Mouse (Mus musculus): ENCODE results near the gene Slc9a9.

Slc9a9 gene

GRCm38 (mm10) chr9:95070832-95071519 lies 401.3 kb downstream of the Slc9a9 start:
- intact Hi-C loops (cut with DNase I) = no loop called here

- intact Hi-C loops (cut with DNase I) = no loop called here
Measured at GRCm38 (mm10) chr9:95072450-95072955, 402.8 kb downstream of the Slc9a9 start.

- intact Hi-C loops (cut with DNase I) = no loop called here
Measured at GRCm38 (mm10) chr9:95073691-95074090, 404.0 kb downstream of the Slc9a9 start.

- intact Hi-C loops (cut with DNase I) = no loop called here
Measured at GRCm38 (mm10) chr9:95075856-95076255, 406.1 kb downstream of the Slc9a9 start.

GRCm38 (mm10) chr9:95077938-95078337 lies 408.2 kb downstream of the Slc9a9 start:
- intact Hi-C loops (cut with DNase I) = no loop called here

- intact Hi-C loops (cut with DNase I) = no loop called here
Measured at GRCm38 (mm10) chr9:95078626-95079025, 408.9 kb downstream of the Slc9a9 start.

GRCm38 (mm10) chr9:95079951-95080350 lies 410.2 kb downstream of the Slc9a9 start:
- intact Hi-C loops (cut with DNase I) = no loop called here

GRCm38 (mm10) chr9:95086109-95086821 lies 416.6 kb downstream of the Slc9a9 start:
- intact Hi-C loops (cut with DNase I) = no loop called here

GRCm38 (mm10) chr9:95088221-95088620 lies 418.5 kb downstream of the Slc9a9 start:
- intact Hi-C loops (cut with DNase I) = no loop called here

- intact Hi-C loops (cut with DNase I) = no loop called here
Measured at GRCm38 (mm10) chr9:95089050-95089449, 419.3 kb downstream of the Slc9a9 start.

- intact Hi-C loops (cut with DNase I) = loop anchor here (5.0 to 10.0 kb wide), 2 partner anchors 96 to 308 kb away; partner anchors contain the start of gene Chst2
Measured at GRCm38 (mm10) chr9:95096486-95096885, 426.8 kb downstream of the Slc9a9 start.

- intact Hi-C loops (cut with DNase I) = no loop called here
Measured at GRCm38 (mm10) chr9:95105768-95106167, 436.1 kb downstream of the Slc9a9 start.

- intact Hi-C loops (cut with DNase I) = no loop called here
Measured at GRCm38 (mm10) chr9:95109799-95110198, 440.1 kb downstream of the Slc9a9 start.

GRCm38 (mm10) chr9:95110768-95111167 lies 441.1 kb downstream of the Slc9a9 start:
- intact Hi-C loops (cut with DNase I) = no loop called here

- intact Hi-C loops (cut with DNase I) = no loop called here
Measured at GRCm38 (mm10) chr9:95111732-95112131, 442.0 kb downstream of the Slc9a9 start.

GRCm38 (mm10) chr9:95113157-95114135 lies 443.7 kb downstream of the Slc9a9 start:
- intact Hi-C loops (cut with DNase I) = no loop called here

- intact Hi-C loops (cut with DNase I) = no loop called here
Measured at GRCm38 (mm10) chr9:95120062-95120461, 450.4 kb downstream of the Slc9a9 start.

GRCm38 (mm10) chr9:95121151-95121835 lies 451.6 kb downstream of the Slc9a9 start:
- intact Hi-C loops (cut with DNase I) = no loop called here

- intact Hi-C loops (cut with DNase I) = no loop called here
Measured at GRCm38 (mm10) chr9:95125683-95126082, 456.0 kb downstream of the Slc9a9 start.

GRCm38 (mm10) chr9:95127774-95128173 lies 458.1 kb downstream of the Slc9a9 start:
- intact Hi-C loops (cut with DNase I) = no loop called here

Data from adrenal gland (tissue).